Mouse (Mus musculus): Measurements from ENCODE around the gene Tagap. TPM values are rescaled to one million over a fixed set of nuclear protein-coding genes. Genes with fewer than 3 reads are reported as not detected.
A peak's percentile ranks its signal among the peaks of the same experiment; 100 is the strongest.
"Not testable (repeated sequence)": the region's sequence is repeated elsewhere in the genome, so short reads cannot be mapped to it uniquely, and the experiment has no call there.

Tagap gene
- total RNA-seq, 1 experiment from 2014 or later, result 11.0 TPM

DNA sequence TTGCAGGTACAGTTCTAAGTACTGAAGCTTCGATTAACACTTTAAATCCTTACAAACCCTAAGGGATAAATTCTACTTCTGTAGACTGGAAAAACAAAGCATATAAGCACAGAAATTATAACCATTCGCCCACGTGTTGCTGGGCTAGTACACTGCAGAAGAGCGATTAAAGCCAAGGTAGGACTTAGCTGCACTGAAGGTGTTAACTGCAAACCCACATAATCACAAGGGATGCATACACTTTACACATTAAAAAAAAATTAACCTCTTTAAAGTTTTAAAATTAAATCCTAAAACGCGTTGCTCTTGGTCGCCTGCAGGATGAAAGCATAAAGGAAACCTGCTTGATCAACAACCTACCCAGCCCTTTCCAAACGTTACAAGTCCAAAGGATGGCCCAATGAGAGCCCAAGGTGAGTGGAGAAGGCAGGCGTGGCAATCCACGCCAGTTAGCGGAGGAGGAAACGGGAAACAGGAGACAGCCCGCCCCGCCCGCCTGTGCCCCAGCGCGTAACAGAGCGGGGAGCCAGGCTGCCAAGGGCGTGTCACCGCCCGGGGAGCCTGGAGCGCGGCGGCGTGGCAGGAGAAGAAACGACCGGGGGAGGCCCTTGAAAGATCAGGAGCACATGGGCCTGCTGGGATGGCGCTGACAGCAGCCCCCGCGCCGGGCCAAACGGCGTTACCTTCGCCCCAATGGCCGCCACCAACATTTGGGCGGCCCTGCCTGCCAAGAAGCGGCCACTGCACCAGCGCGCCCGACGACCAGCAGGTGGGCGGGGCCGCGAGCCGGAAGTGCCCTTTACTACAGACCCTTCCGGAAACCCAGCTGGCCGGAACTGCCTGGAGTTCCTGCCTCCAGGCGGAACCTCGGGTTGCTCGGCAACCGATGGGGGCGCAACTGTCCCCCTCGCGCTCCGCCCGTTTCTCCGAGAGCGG is 19.6 kb downstream of the Tagap start, which contains the start of gene Rsph3a:
Gene Rsph3a, plus strand, starts transcription at position 498 of the 936 bp plus-strand sequence.
- peak; percentile 81 to 89 for ATAC-seq (replicated peaks in 1 of 2; ENCODE audit: insufficient read depth in 1 of 2, low FRiP score in 2 of 2, low TSS enrichment in 1 of 2, low read depth in 1 of 2, poor library complexity in 2 of 2, severe bottlenecking in 2 of 2)

DNA sequence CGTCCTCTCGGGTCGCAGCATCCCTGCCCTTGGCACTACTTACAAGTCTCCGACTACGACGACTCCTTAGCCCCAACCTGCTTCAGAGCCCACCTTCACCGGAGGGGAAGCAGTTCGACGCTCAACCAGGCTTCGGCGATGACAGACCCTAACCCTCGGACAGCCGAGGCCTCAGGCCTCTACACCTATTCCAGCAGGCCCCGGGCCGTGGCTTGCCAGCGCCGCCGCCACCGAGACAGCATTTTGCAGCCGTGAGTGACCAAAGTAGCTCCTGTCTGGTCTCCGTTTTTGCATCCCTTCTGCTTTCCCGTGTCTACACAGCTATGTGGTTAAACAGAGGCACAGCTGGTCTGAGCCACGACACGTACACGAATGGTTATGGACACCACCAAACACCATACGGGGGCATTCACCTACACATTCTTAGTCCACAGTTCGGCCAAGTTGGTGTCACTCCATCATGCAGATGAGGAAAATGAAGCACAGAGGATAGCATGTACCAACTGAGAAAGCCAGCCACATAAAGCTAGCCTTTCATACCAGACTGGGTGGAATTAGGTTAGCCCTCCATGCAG is 20.3 kb downstream of the Tagap start:
- peak in 1 of 2 experiments; percentile 9; a peak in 2 of 4 replicates for ATAC-seq (replicated peaks in 1 of 2; ENCODE audit: insufficient read depth in 1 of 2, low FRiP score in 2 of 2, low TSS enrichment in 1 of 2, low read depth in 1 of 2, poor library complexity in 2 of 2, severe bottlenecking in 2 of 2)

DNA sequence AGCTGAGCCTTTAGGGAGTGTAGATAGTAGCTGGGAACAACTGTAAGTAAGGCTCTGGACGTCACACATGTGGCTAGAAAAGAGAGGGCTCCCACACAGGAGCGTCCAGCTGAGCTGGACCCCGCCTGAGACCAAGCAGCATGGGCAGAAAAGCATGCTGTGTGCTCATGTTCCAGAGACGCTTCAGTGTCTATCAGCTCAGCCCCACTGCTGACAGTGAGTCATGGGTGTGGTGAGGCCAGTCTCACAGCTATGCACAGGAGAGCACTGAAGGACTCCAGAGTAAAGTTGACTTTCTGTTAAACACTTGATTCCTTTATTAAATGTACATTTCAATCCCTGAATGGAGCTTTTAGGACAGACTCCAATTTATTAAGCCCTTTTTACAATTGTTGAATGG is 25.5 kb downstream of the Tagap start:
- not testable (repeated sequence) for ATAC-seq (replicated peaks in 1 of 2; ENCODE audit: insufficient read depth in 1 of 2, low FRiP score in 2 of 2, low TSS enrichment in 1 of 2, low read depth in 1 of 2, poor library complexity in 2 of 2, severe bottlenecking in 2 of 2)

DNA sequence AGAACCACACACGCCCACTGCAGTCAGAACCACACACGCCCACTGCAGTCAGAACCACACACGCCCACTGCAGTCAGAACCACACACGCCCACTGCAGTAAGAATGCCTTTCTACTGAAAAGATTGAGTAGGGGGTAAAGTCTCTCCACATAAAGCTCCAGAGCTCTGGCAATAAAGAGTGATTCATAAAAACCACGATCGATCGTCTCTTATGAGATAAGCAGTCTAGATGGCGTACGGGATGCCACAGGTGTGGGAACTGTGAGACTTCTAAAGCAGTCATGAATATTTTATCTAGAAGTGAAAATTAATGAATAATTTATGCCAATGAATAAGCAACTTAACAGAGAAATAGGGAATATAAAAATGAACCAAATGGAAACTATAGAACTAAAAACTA is 31.4 kb downstream of the Tagap start:
- ATAC-seq (replicated peaks in 1 of 2; ENCODE audit: insufficient read depth in 1 of 2, low FRiP score in 2 of 2, low TSS enrichment in 1 of 2, low read depth in 1 of 2, poor library complexity in 2 of 2, severe bottlenecking in 2 of 2), result not testable (repeated sequence)

DNA sequence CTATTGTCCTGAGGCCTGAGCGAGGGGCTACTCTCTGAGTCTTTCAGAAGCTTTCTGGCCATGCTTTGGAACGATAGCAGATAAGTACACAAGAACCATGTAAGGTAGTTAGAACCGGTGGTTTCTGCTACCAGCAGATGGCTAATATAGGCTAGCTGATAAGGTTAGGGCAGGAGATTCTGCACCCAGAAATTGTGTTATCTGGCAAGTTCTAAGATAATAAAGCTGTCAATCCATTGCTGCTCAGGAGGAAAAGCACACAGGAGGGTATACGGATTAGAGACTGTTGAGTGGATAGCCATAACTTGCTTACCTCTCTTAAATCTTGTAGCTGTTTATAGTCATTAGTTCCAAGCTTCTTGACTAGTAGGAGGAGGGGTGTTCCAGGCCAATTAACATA is 37.5 kb downstream of the Tagap start:
- not testable (repeated sequence) for ATAC-seq (replicated peaks in 1 of 2; ENCODE audit: insufficient read depth in 1 of 2, low FRiP score in 2 of 2, low TSS enrichment in 1 of 2, low read depth in 1 of 2, poor library complexity in 2 of 2, severe bottlenecking in 2 of 2)

DNA sequence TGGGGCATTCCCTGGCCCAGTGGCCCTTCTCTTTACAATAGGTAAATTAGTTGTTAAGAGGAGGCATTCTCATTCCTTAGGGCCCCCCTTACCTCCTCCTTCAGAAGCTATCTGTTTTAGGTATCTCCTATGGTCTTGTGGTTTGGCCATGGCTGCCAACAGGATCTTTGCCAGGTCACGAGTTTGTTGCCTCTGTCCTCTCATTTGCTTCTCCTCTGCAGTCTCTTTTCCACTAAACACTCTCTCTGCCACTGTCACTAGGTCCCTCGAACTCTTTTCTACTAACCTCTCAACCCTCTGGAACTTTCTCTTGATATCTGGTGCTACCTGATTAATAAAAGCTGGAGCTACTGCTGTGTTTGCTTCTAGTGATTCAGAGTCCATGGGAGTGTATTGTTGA is 38.6 kb downstream of the Tagap start:
- ATAC-seq (replicated peaks in 1 of 2; ENCODE audit: insufficient read depth in 1 of 2, low FRiP score in 2 of 2, low TSS enrichment in 1 of 2, low read depth in 1 of 2, poor library complexity in 2 of 2, severe bottlenecking in 2 of 2), result peak; percentile 21 to 23; a peak in 1 of 4 replicates

DNA sequence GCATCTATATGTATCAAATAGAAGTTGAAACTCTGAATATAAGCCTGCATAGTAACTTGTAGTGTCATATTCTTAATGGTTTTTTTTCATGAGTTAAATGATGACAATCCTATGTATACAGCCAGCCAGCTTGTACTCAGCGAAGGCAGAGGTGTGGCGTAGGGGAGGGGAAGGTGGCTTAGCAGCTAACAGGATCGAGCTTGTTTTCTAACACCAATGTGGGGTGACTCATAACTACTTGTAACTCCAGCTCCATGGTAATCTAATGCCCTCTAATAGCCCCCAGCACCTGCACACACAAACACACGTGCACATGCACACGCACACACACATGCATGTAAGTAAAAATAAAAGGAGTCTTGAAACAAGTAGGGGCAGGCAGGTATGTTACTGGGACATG is 42.7 kb downstream of the Tagap start:
- ATAC-seq (replicated peaks in 1 of 2; ENCODE audit: insufficient read depth in 1 of 2, low FRiP score in 2 of 2, low TSS enrichment in 1 of 2, low read depth in 1 of 2, poor library complexity in 2 of 2, severe bottlenecking in 2 of 2), result not testable (repeated sequence)

DNA sequence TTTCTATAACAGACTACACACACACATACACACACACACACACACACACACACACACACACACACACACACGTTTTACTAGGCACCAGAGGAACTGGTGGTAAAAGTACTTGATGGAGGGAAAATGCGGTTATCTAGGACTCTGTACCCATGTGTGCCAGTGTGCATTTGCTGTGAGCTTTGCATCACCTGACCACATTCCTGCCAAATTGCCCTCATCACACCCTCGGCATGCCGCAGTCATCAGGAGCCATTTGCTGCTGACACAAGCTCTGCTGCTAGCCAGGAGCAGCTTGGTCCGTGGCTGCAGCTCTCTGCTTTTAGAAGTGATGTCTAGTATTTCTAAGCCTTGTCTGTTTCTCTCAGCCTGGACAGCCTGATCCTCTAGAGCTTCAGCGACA is 44.0 kb downstream of the Tagap start:
- not testable (repeated sequence) for ATAC-seq (replicated peaks in 1 of 2; ENCODE audit: insufficient read depth in 1 of 2, low FRiP score in 2 of 2, low TSS enrichment in 1 of 2, low read depth in 1 of 2, poor library complexity in 2 of 2, severe bottlenecking in 2 of 2)

DNA sequence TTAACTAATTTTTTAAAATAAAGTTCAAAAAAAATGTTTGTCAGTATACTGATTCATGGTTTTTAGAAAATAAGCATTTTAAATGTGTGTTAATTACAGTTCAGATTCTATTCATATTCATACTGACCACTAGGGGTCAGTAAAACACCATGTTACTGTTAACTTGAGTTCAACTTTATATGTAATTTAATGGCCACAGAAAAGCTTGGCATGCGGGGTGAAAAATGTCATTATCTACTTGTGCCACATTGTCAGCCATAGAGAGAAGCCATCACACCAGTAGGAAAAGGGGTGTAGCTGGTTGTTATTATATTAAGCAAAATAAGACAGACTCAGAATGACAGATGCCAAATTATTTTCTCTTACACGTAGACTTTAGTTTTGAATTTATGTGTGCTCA is 57.7 kb downstream of the Tagap start:
- ATAC-seq (replicated peaks in 1 of 2; ENCODE audit: insufficient read depth in 1 of 2, low FRiP score in 2 of 2, low TSS enrichment in 1 of 2, low read depth in 1 of 2, poor library complexity in 2 of 2, severe bottlenecking in 2 of 2), result peak; percentile 54 to 67; a peak in 3 of 4 replicates

Other genes starting within 250 kb of the Tagap start
- gene Fndc1, start 98.7 kb upstream of the Tagap start, total RNA-seq (2017), result not detected in 2 replicates
- gene Rsph3a, start 19.6 kb downstream of the Tagap start, total RNA-seq (2017), result 46.2 and 116 TPM in 2 replicates
- gene Gm49673, start 221.8 kb downstream of the Tagap start, total RNA-seq (2017), result not detected in 2 replicates
- 23.8 and 54.8 TPM in 2 replicates for gene Rnaset2a, start 222.1 kb downstream of the Tagap start, total RNA-seq (2017)
- 57.5 and 64.7 TPM in 2 replicates for gene Fgfr1op, start 239.5 kb downstream of the Tagap start, total RNA-seq (2017)